Comparison of ENCODE assay signal across 9 mouse cellular contexts in genomic region chr3:50304137-50304536, GRCm38 (mm10).
DNase-seq lines count a peak whose midpoint lies in the region; ATAC-seq and TF ChIP-seq lines count a peak whose summit lies in the region.
"Had no signal": no experiment of that assay in that cellular context is flagged by ENCODE, and none has a peak within 500 bp of the region (broad histone marks: within the 10 kb centered on the region; RNA-seq: fewer than 3 reads in every experiment).

No protein-coding gene starts in this region.

- peak; percentile 78; the same call in 1 of the 2 replicates for ATAC-seq in neutrophil, adult 5-6 weeks (ENCODE audit: extremely low read depth, insufficient number of reproducible peaks, low FRiP score, poor library complexity, severe bottlenecking)

- no peak overlapping the region for H3K4me3 ChIP-seq in gastrocnemius, adult 2 months
- H3K4me3 ChIP-seq: midbrain, embryonic 12.5 days had no signal

- intact Hi-C loops in gastrocnemius, adult 2 months (cut with DNase I): loop anchor here (2.0 to 10.0 kb wide), 5 partner anchors 78 to 1209 kb away; no protein-coding TSS in a partner anchor

- peak; percentile 74 for TF ChIP-seq CTCF in gastrocnemius, adult 2 months (IDR thresholded peaks at IDR 0.05)

- no peak overlapping the region for H3K27ac ChIP-seq in gastrocnemius, adult 2 months
- H3K27ac ChIP-seq: midbrain, embryonic 12.5 days had no signal

- peak; percentile 46 for DNase-seq in gastrocnemius, adult 2 months
- DNase-seq in gastrocnemius, postnatal 4 days (ENCODE audit: low spot score in 2 of 2): no peak
- DNase-seq in ovary, adult 18-20 months (ENCODE audit: low spot score): peak; percentile 17
- no peak for DNase-seq in ovary, postnatal 10 days (ENCODE audit: low spot score)
- DNase-seq in cerebellum, adult 18-20 months: peak; percentile 36 to 40
- peak; percentile 4 to 15 for DNase-seq in kidney, adult 8-10 months
- DNase-seq in spleen, adult 12 weeks (ENCODE audit: low spot score): no peak

Comparison
In these comparisons a context has a peak if more than half of its experiments do, and no peak if none do; other contexts are left out.
1. DNase-seq: peak in gastrocnemius, adult 2 months (single experiment), ovary, adult 18-20 months (single experiment), cerebellum, adult 18-20 months (2 of 2) and kidney, adult 8-10 months (2 of 2); none in gastrocnemius, postnatal 4 days (0 of 2), ovary, postnatal 10 days (single experiment) and spleen, adult 12 weeks (single experiment).